Mouse (Mus musculus): Measurements from ENCODE around the gene Scnn1b.

The Scnn1b gene

DNA sequence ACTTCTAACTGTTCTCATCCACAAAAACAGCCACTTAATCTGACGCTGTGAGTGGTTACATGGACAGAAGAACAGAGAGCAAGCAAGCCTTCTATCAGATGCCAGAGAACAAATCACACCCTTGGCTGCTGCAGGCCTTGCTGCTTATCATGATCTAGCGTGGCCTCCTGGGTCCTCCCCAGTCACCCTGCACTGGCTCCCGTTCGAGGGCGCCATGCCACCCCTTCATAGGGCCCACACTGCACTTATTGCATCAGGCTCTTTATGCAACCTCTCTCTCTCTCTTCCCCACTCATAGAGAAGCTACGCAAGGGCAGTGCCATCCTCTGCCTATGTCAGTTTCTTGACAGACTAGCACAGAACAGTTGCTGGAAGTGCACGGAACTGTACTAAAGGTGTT is 101.3 kb downstream of the Scnn1b start:
- DNase-seq (ENCODE audit: low spot score in 2 of 2): peak in 1 of 2 experiments; percentile 11

All from urinary bladder, postnatal 36 days (tissue).